Mouse (Mus musculus) spleen, embryonic (tissue): ENCODE results near the gene Sppl3.

ENCODE experiments used
- CTCF ChIA-PET: fragments of 350-600 bp; sonication (Branson Sonifier 250); formaldehyde crosslinking; loops from one replicate; lab custom pipeline; 2022; lab: Charles Lee

Gene Sppl3

GRCm38 (mm10) chr5:115010577-115011216 is at the start of gene Sppl3:
TSS of gene Sppl3 (plus strand) at chr5:115011137.
- CTCF ChIA-PET = no interaction called here

GRCm38 (mm10) chr5:114961590-114962360 is 49.2 kb upstream of the Sppl3 start:
- CTCF ChIA-PET = interaction anchor here (1.1 kb wide), 1 partner anchor 10 kb away, joined by 4 read pairs; no protein-coding TSS in a partner anchor

GRCm38 (mm10) chr5:114964315-114964966 is 46.5 kb upstream of the Sppl3 start:
- CTCF ChIA-PET = no interaction called here

- CTCF ChIA-PET = no interaction called here
These were observed 45.7 kb upstream of the Sppl3 start for GRCm38 (mm10) chr5:114964967-114965898.

- CTCF ChIA-PET = interaction anchor here (0.6 kb wide), 1 partner anchor 223 kb away, joined by 10 read pairs; no protein-coding TSS in a partner anchor
These were observed 43.2 kb upstream of the Sppl3 start for GRCm38 (mm10) chr5:114967523-114968268.

- CTCF ChIA-PET = interaction anchor here (0.6 to 1.0 kb wide), 3 partner anchors 10 to 296 kb away, joined by 3 to 9 read pairs (median 4); no protein-coding TSS in a partner anchor
These were observed 42.3 kb upstream of the Sppl3 start for GRCm38 (mm10) chr5:114968651-114969050.

- CTCF ChIA-PET = interaction anchor here (0.6 to 1.0 kb wide), 4 partner anchors 10 to 296 kb away, joined by 3 to 9 read pairs (median 4); partner anchors contain the start of gene Oasl2
These were observed 41.9 kb upstream of the Sppl3 start for GRCm38 (mm10) chr5:114969064-114969463.

GRCm38 (mm10) chr5:114969609-114970215 is 41.2 kb upstream of the Sppl3 start:
- CTCF ChIA-PET = interaction anchor here (0.6 to 0.7 kb wide), 3 partner anchors 26 to 299 kb away, joined by 3 to 16 read pairs (median 3); partner anchors contain the start of gene Oasl2

- CTCF ChIA-PET = no interaction called here
These were observed 40.1 kb upstream of the Sppl3 start, which contains the start of gene Hnf1a for GRCm38 (mm10) chr5:114970824-114971227. TSS of gene Hnf1a (minus strand) at chr5:114971094.

GRCm38 (mm10) chr5:114972201-114972600 is 38.7 kb upstream of the Sppl3 start:
- CTCF ChIA-PET = interaction anchor here (0.7 kb wide), 2 partner anchors 11 to 41 kb away, joined by 3 to 4 read pairs; no protein-coding TSS in a partner anchor

- CTCF ChIA-PET = interaction anchor here (0.5 kb wide), 1 partner anchor 102 kb away, joined by 3 read pairs; no protein-coding TSS in a partner anchor
These were observed 37.8 kb upstream of the Sppl3 start for GRCm38 (mm10) chr5:114973131-114973530.

- CTCF ChIA-PET = no interaction called here
These were observed 34.0 kb upstream of the Sppl3 start for GRCm38 (mm10) chr5:114976935-114977334.

GRCm38 (mm10) chr5:114978473-114978872 is 32.5 kb upstream of the Sppl3 start:
- CTCF ChIA-PET = interaction anchor here (1.0 to 2.6 kb wide), 6 partner anchors 10 to 196 kb away, joined by 3 to 7 read pairs (median 4); no protein-coding TSS in a partner anchor

GRCm38 (mm10) chr5:114978888-114979249 is 32.1 kb upstream of the Sppl3 start:
- CTCF ChIA-PET = interaction anchor here (1.0 to 2.6 kb wide), 7 partner anchors 10 to 195 kb away, joined by 3 to 7 read pairs (median 4); no protein-coding TSS in a partner anchor

- CTCF ChIA-PET = interaction anchor here (0.9 to 2.6 kb wide), 9 partner anchors 11 to 195 kb away, joined by 3 to 7 read pairs (median 4); no protein-coding TSS in a partner anchor
These were observed 31.5 kb upstream of the Sppl3 start for GRCm38 (mm10) chr5:114979250-114980121.

- CTCF ChIA-PET = interaction anchor here (0.7 to 2.6 kb wide), 6 partner anchors 37 to 249 kb away, joined by 3 to 7 read pairs (median 4); no protein-coding TSS in a partner anchor
These were observed 30.7 kb upstream of the Sppl3 start for GRCm38 (mm10) chr5:114980122-114980748.

GRCm38 (mm10) chr5:114982001-114982400 is 28.9 kb upstream of the Sppl3 start:
- CTCF ChIA-PET = no interaction called here
